ENCODE assay signal across 8 mouse cellular contexts in genomic region chr2:131209969-131210792, GRCm38 (mm10). TPM values are rescaled to one million over a fixed set of nuclear protein-coding genes. Genes with fewer than 3 reads are reported as not detected.
DNase-seq lines count a peak whose midpoint lies in the region; ATAC-seq and TF ChIP-seq lines count a peak whose summit lies in the region.

No protein-coding gene starts in this region.

- peak; percentile 63 to 97 for TF ChIP-seq CTCF in CH12.LX (conservative IDR thresholded peaks at IDR 0.05 in 1 of 2, IDR thresholded peaks at IDR 0.05 in 1 of 2; ENCODE audit: low read depth in 2 of 2, low read length in 2 of 2)

- H3K27ac ChIP-seq in CH12.LX (ENCODE audit: insufficient read depth, low read depth), result peak overlapping the region; percentile 45
- H3K27ac ChIP-seq in forebrain, embryonic 10.5 days, result peak overlapping the region; percentile 90
- peak overlapping the region; percentile 94 for H3K27ac ChIP-seq in heart, embryonic 15.5 days
- peak overlapping the region; percentile 91 for H3K27ac ChIP-seq in liver, embryonic 13.5 days
- peak overlapping the region; percentile 86 for H3K27ac ChIP-seq in stomach, embryonic 14.5 days (ENCODE audit: low read length)

- H3K27me3 ChIP-seq in CH12.LX (replicated peaks), result no peaks in the 10 kb centered on the region
- no peaks in the 10 kb centered on the region for H3K27me3 ChIP-seq in forebrain, embryonic 10.5 days (ENCODE audit: poor library complexity, severe bottlenecking)
- no peaks in the 10 kb centered on the region for H3K27me3 ChIP-seq in heart, embryonic 15.5 days
- H3K27me3 ChIP-seq in liver, embryonic 13.5 days, result no peaks in the 10 kb centered on the region
- no peaks in the 10 kb centered on the region for H3K27me3 ChIP-seq in stomach, embryonic 14.5 days (ENCODE audit: control insufficient read depth, insufficient read depth, low read length)

- ATAC-seq in heart, embryonic 15.5 days (replicated peaks; ENCODE audit: insufficient number of reproducible peaks, insufficient read depth, low FRiP score, low read depth), result peak; percentile 97
- ATAC-seq in liver, embryonic 13.5 days (ENCODE audit: low read depth), result peak; percentile 79
- peak; percentile 95 for ATAC-seq in stomach, embryonic 14.5 days (ENCODE audit: insufficient number of reproducible peaks, insufficient read depth, low FRiP score, low read depth)

- H3K9ac ChIP-seq in CH12.LX (ENCODE audit: insufficient read depth, low read depth), result peak overlapping the region; percentile 84
- peak overlapping the region; percentile 70 for H3K9ac ChIP-seq in heart, embryonic 15.5 days
- peak overlapping the region; percentile 77 for H3K9ac ChIP-seq in liver, embryonic 13.5 days
- H3K9ac ChIP-seq in stomach, embryonic 14.5 days (replicated peaks; ENCODE audit: low read depth, low read length), result peak overlapping the region; percentile 54

- no peak for TF ChIP-seq EP300 in CH12.LX (IDR thresholded peaks at IDR 0.05; ENCODE audit: low read length)

- no peaks in the 10 kb centered on the region for H3K79me2 ChIP-seq in CH12.LX (replicated peaks; ENCODE audit: control insufficient read depth, extremely low read depth, insufficient read depth, poor library complexity, severe bottlenecking)

- peaks cover 6 to 14% of the 10 kb centered on the region in 2 experiments; a peak in 3 of 4 replicates for H3K4me1 ChIP-seq in CH12.LX (ENCODE audit: control insufficient read depth in 1 of 2, insufficient read depth in 2 of 2)
- peaks cover 36% of the 10 kb centered on the region for H3K4me1 ChIP-seq in forebrain, embryonic 10.5 days
- H3K4me1 ChIP-seq in heart, embryonic 15.5 days (replicated peaks), result peaks cover 36% of the 10 kb centered on the region
- H3K4me1 ChIP-seq in liver, embryonic 13.5 days (replicated peaks), result peaks cover 92% of the 10 kb centered on the region
- H3K4me1 ChIP-seq in stomach, embryonic 14.5 days (ENCODE audit: control insufficient read depth, insufficient read depth, low read length), result peaks cover 16% of the 10 kb centered on the region

- 3% methylated on average over 50 of the region's 50 CpGs for WGBS in forebrain, embryonic 10.5 days
- under 1% methylated on average over 50 of the region's 50 CpGs for WGBS in heart, embryonic 15.5 days
- WGBS in liver, embryonic 13.5 days (ENCODE audit: insufficient replicate concordance), result 1% methylated on average over 50 of the region's 50 CpGs
- WGBS in stomach, embryonic 14.5 days, result 1% methylated on average over 50 of the region's 50 CpGs

- dilution Hi-C loops in CH12.LX (cut with MboI; ENCODE audit: extremely low pct_ligation_motif_present, extremely low pct_unique_long_range_greater_than_20kb, low sequenced_read_pairs), result no loop called here

- TF ChIP-seq POLR2A in CH12.LX (IDR thresholded peaks at IDR 0.05; ENCODE audit: low read depth, low read length), result peak; percentile 68

- DNase-seq in CH12.LX (ENCODE audit: extremely low read depth), result peak; percentile 90
- DNase-seq in c-Kit-positive CD71-negative TER-119-negative erythroid progenitor cells, embryonic 14.5 days (ENCODE audit: low read depth), result peak; percentile 87
- peak; percentile 95 for DNase-seq in forebrain, embryonic 10.5 days (ENCODE audit: extremely low spot score, low spot score)
- peak; percentile 98 for DNase-seq in kidney, postnatal 14 days
- peak; percentile 92 for DNase-seq in liver, embryonic 13.5 days
- DNase-seq in natural killer cell, adult 2 months (ENCODE audit: low spot score in 2 of 2), result peak; percentile 94 to 95

- H3K4me3 ChIP-seq in CH12.LX (replicated peaks in 1 of 3; ENCODE audit: low read depth in 2 of 3, low read length in 2 of 3, poor library complexity in 1 of 3), result peak overlapping the region; percentile 76 to 89 (median 79)
- peak overlapping the region; percentile 64 for H3K4me3 ChIP-seq in forebrain, embryonic 10.5 days
- H3K4me3 ChIP-seq in heart, embryonic 15.5 days, result peak overlapping the region; percentile 64
- peak overlapping the region; percentile 66 for H3K4me3 ChIP-seq in liver, embryonic 13.5 days (replicated peaks)
- H3K4me3 ChIP-seq in stomach, embryonic 14.5 days (ENCODE audit: low read depth, low read length), result peak overlapping the region; percentile 55

- TF ChIP-seq RAD21 in CH12.LX (IDR thresholded peaks at IDR 0.05; ENCODE audit: low read depth, low read length), result peak; percentile 63

- peak overlapping the region; percentile 78 for H3K4me2 ChIP-seq in CH12.LX (ENCODE audit: insufficient read depth, low read depth, poor library complexity, severe bottlenecking)
- peak overlapping the region; percentile 67 for H3K4me2 ChIP-seq in heart, embryonic 15.5 days
- H3K4me2 ChIP-seq in liver, embryonic 13.5 days, result peak overlapping the region; percentile 76
- H3K4me2 ChIP-seq in stomach, embryonic 14.5 days (replicated peaks; ENCODE audit: low read depth, low read length), result peak overlapping the region; percentile 57

- in situ Hi-C loops in CH12.LX (cut with MboI; ENCODE audit: low pct_ligation_motif_present, low pct_unique_long_range_greater_than_20kb, low sequenced_read_pairs), result no loop called here

- H3K36me3 ChIP-seq in CH12.LX (replicated peaks in 1 of 2; ENCODE audit: control insufficient read depth in 1 of 2, insufficient read depth in 1 of 2, low read length in 1 of 2), result peaks cover 7 to 24% of the 10 kb centered on the region in 2 experiments
- H3K36me3 ChIP-seq in forebrain, embryonic 10.5 days (replicated peaks), result peaks cover 15% of the 10 kb centered on the region
- peaks cover 17% of the 10 kb centered on the region; the same call in 1 of the 2 replicates for H3K36me3 ChIP-seq in heart, embryonic 15.5 days
- peaks cover 19% of the 10 kb centered on the region for H3K36me3 ChIP-seq in liver, embryonic 13.5 days
- peaks cover 3% of the 10 kb centered on the region; the same call in 1 of the 2 replicates for H3K36me3 ChIP-seq in stomach, embryonic 14.5 days (ENCODE audit: control insufficient read depth, insufficient read depth, low read length)

- H3K9me3 ChIP-seq in CH12.LX (replicated peaks; ENCODE audit: low read length), result no peaks in the 10 kb centered on the region
- no peaks in the 10 kb centered on the region for H3K9me3 ChIP-seq in forebrain, embryonic 10.5 days
- H3K9me3 ChIP-seq in heart, embryonic 15.5 days (replicated peaks), result no peaks in the 10 kb centered on the region
- H3K9me3 ChIP-seq in liver, embryonic 13.5 days (replicated peaks), result no peaks in the 10 kb centered on the region
- no peaks in the 10 kb centered on the region for H3K9me3 ChIP-seq in stomach, embryonic 14.5 days (ENCODE audit: control insufficient read depth, low read depth, low read length)

TF ChIP-seq in CH12.LX, 34 proteins besides CTCF, POLR2A, EP300 and RAD21 (continues in another document):
- TF ChIP-seq BHLHE40 (IDR thresholded peaks at IDR 0.05; ENCODE audit: low read depth, low read length) (peak; percentile 40; the same call in 1 of the 2 replicates), ZNF384 (IDR thresholded peaks at IDR 0.05; ENCODE audit: low read depth, low read length) (no peak), MAFK (IDR thresholded peaks at IDR 0.05; ENCODE audit: insufficient replicate concordance, low read length) (no peak)

RNA-seq across cellular contexts. Expression of gene Ap5s1, which starts 3.3 kb away (rescaled TPM):
- total RNA-seq in CH12.LX (2012; rRNA removed), result 9.1 and 10.4 TPM in 2 replicates
- 19.8 and 22.5 TPM in 2 replicates for total RNA-seq in CH12.LX (2014; rRNA removed)
- 8.1 and 9.9 TPM in 2 replicates for polyA plus RNA-seq in CH12.LX (2012; ENCODE audit: insufficient read length, low read depth)
- 23.2 and 26.9 TPM in 2 replicates for polyA plus RNA-seq in forebrain, embryonic 10.5 days (2016; fragmentation: Nextera tagmentation; extraction: Ambion mirVana)
- 35.5 and 40.2 TPM in 2 replicates for polyA plus RNA-seq in heart, embryonic 15.5 days (2015; fragmentation: Nextera tagmentation; extraction: Ambion mirVana)
- 18.1 and 19.7 TPM in 2 replicates for polyA plus RNA-seq in liver, embryonic 13.5 days (2015; fragmentation: Nextera tagmentation; extraction: Ambion mirVana)
- polyA plus RNA-seq in stomach, embryonic 14.5 days (2014; fragmentation: Nextera tagmentation; extraction: Ambion mirVana), result 27.0 TPM in 2 replicates

RNA-seq across cellular contexts. Expression of gene Spef1, which starts 23.1 kb away (rescaled TPM):
- total RNA-seq in CH12.LX (2012; rRNA removed) (0.97 and 1.0 TPM in 2 replicates), CH12.LX (2014; rRNA removed) (0.34 and 0.45 TPM in 2 replicates)
- polyA plus RNA-seq in CH12.LX (2012; ENCODE audit: insufficient read length, low read depth), result 1.2 TPM in 2 replicates
- polyA plus RNA-seq in forebrain, embryonic 10.5 days (2016; fragmentation: Nextera tagmentation; extraction: Ambion mirVana), result 4.4 and 4.6 TPM in 2 replicates
- 1.9 and 2.0 TPM in 2 replicates for polyA plus RNA-seq in heart, embryonic 15.5 days (2015; fragmentation: Nextera tagmentation; extraction: Ambion mirVana)
- polyA plus RNA-seq in liver, embryonic 13.5 days (2015; fragmentation: Nextera tagmentation; extraction: Ambion mirVana), result 1.1 and 1.2 TPM in 2 replicates
- 9.2 and 9.8 TPM in 2 replicates for polyA plus RNA-seq in stomach, embryonic 14.5 days (2014; fragmentation: Nextera tagmentation; extraction: Ambion mirVana)

RNA-seq across cellular contexts. Expression of gene Cdc25b, which starts 23.4 kb away (rescaled TPM):
- total RNA-seq in CH12.LX (2012; rRNA removed), result 11.6 and 14.4 TPM in 2 replicates
- total RNA-seq in CH12.LX (2014; rRNA removed), result 23.3 and 24.0 TPM in 2 replicates
- polyA plus RNA-seq in CH12.LX (2012; ENCODE audit: insufficient read length, low read depth), result 21.3 and 22.8 TPM in 2 replicates
- polyA plus RNA-seq in forebrain, embryonic 10.5 days (2016; fragmentation: Nextera tagmentation; extraction: Ambion mirVana), result 65.9 and 79.3 TPM in 2 replicates
- 49.9 and 61.4 TPM in 2 replicates for polyA plus RNA-seq in heart, embryonic 15.5 days (2015; fragmentation: Nextera tagmentation; extraction: Ambion mirVana)
- 171 and 201 TPM in 2 replicates for polyA plus RNA-seq in liver, embryonic 13.5 days (2015; fragmentation: Nextera tagmentation; extraction: Ambion mirVana)
- polyA plus RNA-seq in stomach, embryonic 14.5 days (2014; fragmentation: Nextera tagmentation; extraction: Ambion mirVana), result 58.0 and 63.4 TPM in 2 replicates

RNA-seq across cellular contexts. Expression of gene Mavs, which starts 23.7 kb away (rescaled TPM):
- total RNA-seq in CH12.LX (2012; rRNA removed) (25.6 and 25.9 TPM in 2 replicates), CH12.LX (2014; rRNA removed) (18.5 and 18.6 TPM in 2 replicates)
- polyA plus RNA-seq in CH12.LX (2012; ENCODE audit: insufficient read length, low read depth), result 26.8 and 34.5 TPM in 2 replicates
- polyA plus RNA-seq in forebrain, embryonic 10.5 days (2016; fragmentation: Nextera tagmentation; extraction: Ambion mirVana), result 19.7 and 20.1 TPM in 2 replicates
- 21.9 and 26.0 TPM in 2 replicates for polyA plus RNA-seq in heart, embryonic 15.5 days (2015; fragmentation: Nextera tagmentation; extraction: Ambion mirVana)
- 27.1 and 31.1 TPM in 2 replicates for polyA plus RNA-seq in liver, embryonic 13.5 days (2015; fragmentation: Nextera tagmentation; extraction: Ambion mirVana)
- 15.2 and 15.5 TPM in 2 replicates for polyA plus RNA-seq in stomach, embryonic 14.5 days (2014; fragmentation: Nextera tagmentation; extraction: Ambion mirVana)

RNA-seq across cellular contexts. Expression of gene Cenpb, which starts 30.3 kb away (rescaled TPM):
- total RNA-seq in CH12.LX (2012; rRNA removed) (24.4 and 26.8 TPM in 2 replicates), CH12.LX (2014; rRNA removed) (17.3 and 18.1 TPM in 2 replicates)
- polyA plus RNA-seq in CH12.LX (2012; ENCODE audit: insufficient read length, low read depth), result 26.1 and 26.6 TPM in 2 replicates
- 8.9 and 10.0 TPM in 2 replicates for polyA plus RNA-seq in forebrain, embryonic 10.5 days (2016; fragmentation: Nextera tagmentation; extraction: Ambion mirVana)
- 7.5 and 10.7 TPM in 2 replicates for polyA plus RNA-seq in heart, embryonic 15.5 days (2015; fragmentation: Nextera tagmentation; extraction: Ambion mirVana)
- polyA plus RNA-seq in liver, embryonic 13.5 days (2015; fragmentation: Nextera tagmentation; extraction: Ambion mirVana), result 3.5 and 4.5 TPM in 2 replicates
- 9.0 and 9.9 TPM in 2 replicates for polyA plus RNA-seq in stomach, embryonic 14.5 days (2014; fragmentation: Nextera tagmentation; extraction: Ambion mirVana)

Comparison
In these comparisons a context has a peak if more than half of its experiments do, and no peak if none do; other contexts are left out.
1. Peak in every context shown above with its lines: DNase-seq, ATAC-seq, H3K4me3 ChIP-seq and H3K27ac ChIP-seq.